Mouse (Mus musculus): Measurements from ENCODE around the gene Zfp326. TPM values are rescaled to one million over a fixed set of nuclear protein-coding genes. Genes with fewer than 3 reads are reported as not detected.

Zfp326 gene
- polyA plus RNA-seq, 1 experiment from 2014 or later, result 53.4 TPM

DNA sequence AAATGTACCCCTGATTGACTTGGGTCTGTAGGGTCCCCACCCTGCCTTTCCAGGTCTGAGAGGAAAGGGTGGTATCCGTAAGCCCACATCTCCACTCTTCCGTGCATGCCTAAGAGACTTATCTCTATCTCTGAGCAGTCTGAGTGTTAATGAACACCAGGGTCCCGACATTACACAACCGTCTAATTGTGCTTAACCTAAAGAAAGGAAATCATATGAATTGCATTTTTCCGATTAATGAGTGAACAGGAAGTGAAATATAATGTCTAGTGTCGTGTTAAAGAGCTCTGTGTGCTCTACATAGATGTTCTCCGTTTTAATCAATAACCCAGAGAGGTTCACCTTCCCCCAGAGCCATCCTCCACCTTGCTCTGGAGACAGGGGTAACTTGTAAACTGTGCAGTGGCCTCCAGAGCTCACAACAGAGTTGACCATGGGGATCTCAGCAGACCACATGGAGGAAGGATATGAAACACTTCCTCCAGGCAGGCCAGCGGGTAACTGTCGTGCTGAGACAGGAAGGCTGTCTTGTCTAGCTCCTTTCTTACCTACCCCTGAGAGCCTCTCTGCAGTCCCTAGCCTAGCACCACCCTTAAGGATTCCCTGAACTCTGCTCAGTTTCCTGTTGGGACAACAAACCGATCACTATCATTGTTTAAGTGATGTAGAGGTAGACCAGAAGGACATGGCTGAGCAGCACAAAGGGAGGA lies 32.2 kb upstream of the Zfp326 start:
- Histone ChIP-seq H3K27ac (ENCODE audit: low read length) (no peak overlapping the region), H3K9ac (replicated peaks; ENCODE audit: low read depth, low read length) (no peak overlapping the region), H3K4me1 (ENCODE audit: control insufficient read depth, insufficient read depth, low read length) (no peaks in the 10 kb centered on the region), H3K4me2 (replicated peaks; ENCODE audit: low read depth, low read length) (no peak overlapping the region), H3K36me3 (ENCODE audit: control insufficient read depth, insufficient read depth, low read length) (no peaks in the 10 kb centered on the region), H3K27me3 (ENCODE audit: control insufficient read depth, insufficient read depth, low read length) (no peaks in the 10 kb centered on the region), H3K9me3 (ENCODE audit: control insufficient read depth, low read depth, low read length) (no peaks in the 10 kb centered on the region), H3K4me3 (ENCODE audit: low read depth, low read length) (no peak overlapping the region)
- ATAC-seq (ENCODE audit: insufficient number of reproducible peaks, insufficient read depth, low FRiP score, low read depth), result no peak
- WGBS, result 86% methylated on average over 10 of the region's 10 CpGs

DNA sequence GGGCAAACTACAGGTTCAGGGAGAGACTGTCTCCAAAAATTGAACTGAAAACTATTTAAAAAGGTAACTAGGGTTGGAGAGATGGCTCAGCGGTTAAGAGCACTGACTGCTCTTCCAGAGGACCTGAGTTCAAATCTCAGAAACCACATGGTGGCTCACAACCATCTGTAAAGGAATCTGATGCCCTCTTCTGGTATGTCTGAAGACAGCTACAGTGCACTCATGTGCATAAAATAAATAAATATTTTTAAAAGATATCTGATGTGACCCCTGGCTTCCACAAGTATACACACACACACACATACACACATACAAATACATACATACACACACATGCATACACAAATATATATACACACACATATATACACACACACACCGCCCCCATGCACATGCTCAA lies 31.3 kb upstream of the Zfp326 start:
- Histone ChIP-seq H3K36me3 (ENCODE audit: control insufficient read depth, insufficient read depth, low read length) (no peaks in the 10 kb centered on the region), H3K4me2 (replicated peaks; ENCODE audit: low read depth, low read length) (no peak overlapping the region), H3K27ac (ENCODE audit: low read length) (no peak overlapping the region), H3K27me3 (ENCODE audit: control insufficient read depth, insufficient read depth, low read length) (no peaks in the 10 kb centered on the region), H3K4me1 (ENCODE audit: control insufficient read depth, insufficient read depth, low read length) (0 out of 2 replicates have a peak, but pooled peaks cover 5% of the 10 kb centered on the region), H3K9me3 (ENCODE audit: control insufficient read depth, low read depth, low read length) (no peaks in the 10 kb centered on the region), H3K9ac (replicated peaks; ENCODE audit: low read depth, low read length) (no peak overlapping the region), H3K4me3 (ENCODE audit: low read depth, low read length) (no peak overlapping the region)
- ATAC-seq (ENCODE audit: insufficient number of reproducible peaks, insufficient read depth, low FRiP score, low read depth), result no peak
- 93% methylated on average over 2 of the region's 2 CpGs for WGBS

DNA sequence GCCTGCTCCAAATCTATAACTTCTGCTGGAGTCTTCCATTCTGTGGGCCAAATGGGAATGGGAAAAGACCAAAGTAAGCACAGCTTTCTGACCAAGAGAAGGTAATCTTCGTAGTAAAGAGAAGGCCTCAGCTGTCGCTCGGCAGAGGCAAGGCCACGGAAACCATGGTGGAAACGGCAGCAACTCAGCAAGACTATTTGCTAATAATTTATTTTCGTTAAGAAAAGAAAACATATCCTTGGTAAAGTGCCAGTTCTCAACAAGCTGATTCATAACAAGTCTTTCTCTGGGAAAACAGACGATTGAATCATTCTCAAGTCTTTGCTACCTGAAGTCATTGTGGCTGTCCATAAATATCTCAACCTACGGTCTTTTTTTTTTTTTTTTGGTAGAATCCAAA lies 28.6 kb upstream of the Zfp326 start:
- 0 out of 2 replicates have a peak, but pooled peaks cover 7% of the 10 kb centered on the region for H3K4me1 ChIP-seq (ENCODE audit: control insufficient read depth, insufficient read depth, low read length)
- no peaks in the 10 kb centered on the region for H3K27me3 ChIP-seq (ENCODE audit: control insufficient read depth, insufficient read depth, low read length)
- H3K27ac ChIP-seq (ENCODE audit: low read length), result no peak overlapping the region
- H3K4me3 ChIP-seq (ENCODE audit: low read depth, low read length), result no peak overlapping the region
- no peaks in the 10 kb centered on the region for H3K36me3 ChIP-seq (ENCODE audit: control insufficient read depth, insufficient read depth, low read length)
- 77% methylated on average over 8 of the region's 8 CpGs for WGBS
- H3K9ac ChIP-seq (replicated peaks; ENCODE audit: low read depth, low read length), result no peak overlapping the region
- no peak for ATAC-seq (ENCODE audit: insufficient number of reproducible peaks, insufficient read depth, low FRiP score, low read depth)
- no peaks in the 10 kb centered on the region for H3K9me3 ChIP-seq (ENCODE audit: control insufficient read depth, low read depth, low read length)
- no peak overlapping the region for H3K4me2 ChIP-seq (replicated peaks; ENCODE audit: low read depth, low read length)

DNA sequence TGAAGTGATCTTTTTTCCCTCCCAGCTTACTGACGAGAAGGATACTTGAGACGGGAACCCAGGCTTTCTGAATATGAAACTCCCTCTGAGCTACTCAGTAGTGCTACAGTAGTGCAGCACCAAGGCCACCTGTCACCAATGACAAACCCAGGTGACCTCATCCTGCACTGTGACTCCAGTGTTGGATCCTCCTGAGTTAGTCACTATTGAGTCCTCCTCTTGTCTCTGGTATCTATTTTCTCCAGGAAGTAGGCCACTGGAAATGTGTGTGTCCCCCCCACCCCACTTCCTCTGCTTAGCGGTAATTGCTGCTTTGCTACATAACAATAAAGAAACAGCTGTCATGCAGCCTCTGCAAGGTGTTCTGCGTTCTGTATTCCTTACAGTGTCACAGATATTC lies 27.1 kb upstream of the Zfp326 start:
- no peak overlapping the region for H3K9ac ChIP-seq (replicated peaks; ENCODE audit: low read depth, low read length)
- WGBS, result 70% methylated on average over 4 of the region's 4 CpGs
- ATAC-seq (ENCODE audit: insufficient number of reproducible peaks, insufficient read depth, low FRiP score, low read depth), result no peak
- no peaks in the 10 kb centered on the region for H3K9me3 ChIP-seq (ENCODE audit: control insufficient read depth, low read depth, low read length)
- no peaks in the 10 kb centered on the region for H3K27me3 ChIP-seq (ENCODE audit: control insufficient read depth, insufficient read depth, low read length)
- H3K36me3 ChIP-seq (ENCODE audit: control insufficient read depth, insufficient read depth, low read length), result no peaks in the 10 kb centered on the region
- no peak overlapping the region for H3K4me2 ChIP-seq (replicated peaks; ENCODE audit: low read depth, low read length)
- H3K4me3 ChIP-seq (ENCODE audit: low read depth, low read length), result no peak overlapping the region
- H3K27ac ChIP-seq (ENCODE audit: low read length), result no peak overlapping the region
- 0 out of 2 replicates have a peak, but pooled peaks cover 7% of the 10 kb centered on the region for H3K4me1 ChIP-seq (ENCODE audit: control insufficient read depth, insufficient read depth, low read length)

DNA sequence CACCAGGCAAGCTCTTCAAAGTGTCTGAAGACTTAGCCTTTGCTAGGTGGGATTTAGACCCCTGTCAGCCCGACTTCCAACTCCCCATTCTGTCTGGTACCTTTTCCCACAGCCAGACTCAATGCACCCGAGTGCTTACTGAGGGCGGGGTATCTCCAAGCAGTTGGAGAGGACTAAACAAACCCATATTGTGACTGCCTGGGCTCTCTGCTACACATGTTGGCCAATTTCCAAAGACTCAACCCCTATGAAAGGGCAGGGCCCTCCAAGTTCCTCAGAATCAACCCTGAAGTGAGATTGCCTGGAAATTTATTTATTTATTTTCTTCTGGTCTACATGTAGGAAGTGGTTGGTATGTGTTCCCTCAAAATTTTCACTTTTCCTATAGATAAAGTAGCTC lies 26.7 kb upstream of the Zfp326 start:
- H3K27me3 ChIP-seq (ENCODE audit: control insufficient read depth, insufficient read depth, low read length), result no peaks in the 10 kb centered on the region
- H3K9ac ChIP-seq (replicated peaks; ENCODE audit: low read depth, low read length), result no peak overlapping the region
- H3K27ac ChIP-seq (ENCODE audit: low read length), result no peak overlapping the region
- no peaks in the 10 kb centered on the region for H3K9me3 ChIP-seq (ENCODE audit: control insufficient read depth, low read depth, low read length)
- no peak overlapping the region for H3K4me3 ChIP-seq (ENCODE audit: low read depth, low read length)
- no peaks in the 10 kb centered on the region for H3K36me3 ChIP-seq (ENCODE audit: control insufficient read depth, insufficient read depth, low read length)
- no peak overlapping the region for H3K4me2 ChIP-seq (replicated peaks; ENCODE audit: low read depth, low read length)
- H3K4me1 ChIP-seq (ENCODE audit: control insufficient read depth, insufficient read depth, low read length), result 0 out of 2 replicates have a peak, but pooled peaks cover 7% of the 10 kb centered on the region
- WGBS, result 50% methylated on average over 3 of the region's 3 CpGs
- ATAC-seq (ENCODE audit: insufficient number of reproducible peaks, insufficient read depth, low FRiP score, low read depth), result peak; percentile 61; the same call in 1 of the 2 replicates

DNA sequence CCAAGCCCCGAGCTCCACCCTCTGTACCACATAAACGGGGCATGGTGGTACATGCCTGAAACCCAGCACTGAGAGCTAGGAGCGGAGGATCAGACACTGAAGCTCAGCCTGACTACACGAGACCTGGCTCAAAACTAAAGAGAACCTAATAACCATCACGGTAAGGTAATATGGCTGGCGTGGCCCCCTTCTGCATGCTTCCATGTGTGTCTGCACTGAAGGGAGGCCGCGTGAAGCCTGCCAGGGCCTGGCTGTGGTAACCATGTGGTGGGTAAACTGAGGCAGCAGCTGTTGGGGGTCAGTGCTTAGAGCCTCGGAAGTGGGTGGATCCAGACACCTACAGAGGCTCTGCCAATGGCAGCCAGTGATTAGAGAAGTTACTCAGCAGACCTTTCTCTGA lies 23.1 kb upstream of the Zfp326 start:
- no peak overlapping the region for H3K4me2 ChIP-seq (replicated peaks; ENCODE audit: low read depth, low read length)
- H3K4me1 ChIP-seq (ENCODE audit: control insufficient read depth, insufficient read depth, low read length), result peaks cover 21% of the 10 kb centered on the region; the same call in 1 of the 2 replicates
- no peaks in the 10 kb centered on the region for H3K9me3 ChIP-seq (ENCODE audit: control insufficient read depth, low read depth, low read length)
- no peak overlapping the region for H3K27ac ChIP-seq (ENCODE audit: low read length)
- H3K9ac ChIP-seq (replicated peaks; ENCODE audit: low read depth, low read length), result no peak overlapping the region
- no peak overlapping the region for H3K4me3 ChIP-seq (ENCODE audit: low read depth, low read length)
- no peaks in the 10 kb centered on the region for H3K27me3 ChIP-seq (ENCODE audit: control insufficient read depth, insufficient read depth, low read length)
- H3K36me3 ChIP-seq (ENCODE audit: control insufficient read depth, insufficient read depth, low read length), result no peaks in the 10 kb centered on the region
- 88% methylated on average over 9 of the region's 9 CpGs for WGBS
- ATAC-seq (ENCODE audit: insufficient number of reproducible peaks, insufficient read depth, low FRiP score, low read depth), result no peak

DNA sequence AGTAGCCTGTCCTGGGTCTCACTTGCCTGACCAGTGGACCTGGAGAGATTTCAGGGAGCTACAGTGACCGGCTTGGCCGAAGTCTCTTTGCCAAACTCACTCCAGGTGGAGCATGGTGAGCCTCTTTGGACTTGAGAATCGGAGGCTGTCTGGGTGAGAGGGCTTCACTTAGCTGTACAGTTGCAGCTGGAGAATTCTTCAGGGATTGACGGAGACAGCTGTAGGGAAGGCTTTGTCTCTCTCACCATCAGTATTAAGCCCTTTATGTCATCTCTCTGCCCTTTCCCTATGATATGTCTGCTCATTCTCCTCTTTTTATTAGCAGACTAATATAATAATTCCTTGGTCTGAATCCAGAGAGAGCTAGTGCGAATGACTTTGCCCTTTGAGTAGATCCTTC lies 18.9 kb upstream of the Zfp326 start:
- no peak for ATAC-seq (ENCODE audit: insufficient number of reproducible peaks, insufficient read depth, low FRiP score, low read depth)
- H3K27me3 ChIP-seq (ENCODE audit: control insufficient read depth, insufficient read depth, low read length), result no peaks in the 10 kb centered on the region
- peak overlapping the region; percentile 61; the same call in 1 of the 2 replicates for H3K27ac ChIP-seq (ENCODE audit: low read length)
- H3K4me1 ChIP-seq (ENCODE audit: control insufficient read depth, insufficient read depth, low read length), result peaks cover 24% of the 10 kb centered on the region; the same call in 1 of the 2 replicates
- H3K4me3 ChIP-seq (ENCODE audit: low read depth, low read length), result no peak overlapping the region
- 46% methylated on average over 5 of the region's 5 CpGs for WGBS
- H3K36me3 ChIP-seq (ENCODE audit: control insufficient read depth, insufficient read depth, low read length), result no peaks in the 10 kb centered on the region
- H3K9me3 ChIP-seq (ENCODE audit: control insufficient read depth, low read depth, low read length), result no peaks in the 10 kb centered on the region
- no peak overlapping the region for H3K9ac ChIP-seq (replicated peaks; ENCODE audit: low read depth, low read length)
- H3K4me2 ChIP-seq (replicated peaks; ENCODE audit: low read depth, low read length), result no peak overlapping the region

DNA sequence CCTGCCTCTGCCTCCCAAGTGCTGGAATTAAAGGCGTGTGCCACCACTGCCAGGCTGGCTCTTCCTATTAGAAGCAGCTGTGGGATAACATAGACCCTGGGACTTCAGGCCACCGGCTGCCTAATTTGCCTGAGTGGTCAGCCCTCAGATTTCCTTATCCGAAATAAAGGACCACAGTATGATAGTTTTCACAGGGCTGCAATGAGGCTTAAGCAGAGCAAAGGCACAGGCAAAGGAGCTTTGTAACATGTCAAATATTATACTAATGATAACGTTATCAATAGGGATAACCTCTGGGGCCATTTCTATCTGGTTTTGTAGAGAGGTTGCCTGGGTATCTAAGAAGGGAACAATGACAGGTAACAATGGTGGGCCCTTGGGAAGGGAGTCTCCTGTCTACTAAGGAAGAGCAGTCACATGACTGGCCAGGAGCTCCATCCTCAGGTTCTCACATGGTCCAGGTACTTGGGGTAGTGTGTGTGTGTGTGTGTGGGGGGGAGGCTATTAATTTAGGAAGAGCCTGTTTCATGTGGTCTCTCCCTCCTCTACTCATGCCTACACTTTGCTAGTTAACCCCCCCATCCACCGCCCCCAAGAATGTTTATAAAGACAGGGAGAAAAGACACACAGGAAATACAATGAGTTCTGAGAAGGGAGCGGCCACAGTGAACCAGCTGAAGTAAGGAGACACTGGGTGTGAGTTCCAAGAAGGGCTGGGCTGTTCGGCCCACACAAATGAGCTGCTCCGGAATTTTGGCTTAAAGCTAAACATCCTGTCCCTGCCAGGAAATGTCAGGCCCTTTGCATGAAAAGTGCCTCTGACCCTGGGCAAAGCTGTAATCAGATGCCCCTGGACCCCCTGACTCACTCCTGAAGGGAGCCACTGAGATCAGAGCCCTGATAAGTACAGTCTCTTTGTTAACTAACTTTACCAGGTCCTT lies 17.3 kb upstream of the Zfp326 start:
- H3K4me2 ChIP-seq (replicated peaks; ENCODE audit: low read depth, low read length), result no peak overlapping the region
- H3K9me3 ChIP-seq (ENCODE audit: control insufficient read depth, low read depth, low read length), result no peaks in the 10 kb centered on the region
- H3K27ac ChIP-seq (ENCODE audit: low read length), result peak overlapping the region; percentile 6; the same call in 1 of the 2 replicates
- no peaks in the 10 kb centered on the region for H3K27me3 ChIP-seq (ENCODE audit: control insufficient read depth, insufficient read depth, low read length)
- no peaks in the 10 kb centered on the region for H3K36me3 ChIP-seq (ENCODE audit: control insufficient read depth, insufficient read depth, low read length)
- H3K4me3 ChIP-seq (ENCODE audit: low read depth, low read length), result no peak overlapping the region
- WGBS, result 44% methylated on average over 8 of the region's 8 CpGs
- H3K4me1 ChIP-seq (ENCODE audit: control insufficient read depth, insufficient read depth, low read length), result peaks cover 24% of the 10 kb centered on the region; the same call in 1 of the 2 replicates
- H3K9ac ChIP-seq (replicated peaks; ENCODE audit: low read depth, low read length), result no peak overlapping the region
- peak; percentile 28; the same call in 1 of the 2 replicates for ATAC-seq (ENCODE audit: insufficient number of reproducible peaks, insufficient read depth, low FRiP score, low read depth)
